In genomic region chr7:105425424-105426043, GRCm38 (mm10) we compare ENCODE assay signal across 9 mouse cellular contexts. TPM values are rescaled to one million over a fixed set of nuclear protein-coding genes. Genes with fewer than 3 reads are reported as not detected.
DNase-seq lines count a peak whose midpoint lies in the region; ATAC-seq and TF ChIP-seq lines count a peak whose summit lies in the region.
"Had no signal": no experiment of that assay in that cellular context is flagged by ENCODE, and none has a peak within 500 bp of the region (broad histone marks: within the 10 kb centered on the region; RNA-seq: fewer than 3 reads in every experiment).

Gene Cckbr (plus strand): TSS chr7:105425731.

- under 1% methylated on average over 31 of the region's 31 CpGs for WGBS in kidney, postnatal 0 days
- WGBS in kidney, adult 2 months: 2% methylated on average over 31 of the region's 31 CpGs
- WGBS in hindbrain, embryonic 14.5 days: 2% methylated on average over 31 of the region's 31 CpGs
- WGBS in midbrain, embryonic 14.5 days: 2% methylated on average over 31 of the region's 31 CpGs

- no peaks in the 10 kb centered on the region for H3K4me1 ChIP-seq in kidney, postnatal 0 days (replicated peaks; ENCODE audit: insufficient read depth, low read length)
- no peaks in the 10 kb centered on the region for H3K4me1 ChIP-seq in kidney, adult 2 months (ENCODE audit: control insufficient read depth, insufficient read depth, low read length)
- peaks cover 4% of the 10 kb centered on the region; the same call in 1 of the 2 replicates for H3K4me1 ChIP-seq in hindbrain, embryonic 14.5 days (replicated peaks; ENCODE audit: control insufficient read depth, insufficient read depth, low read length)
- H3K4me1 ChIP-seq in midbrain, embryonic 14.5 days (ENCODE audit: control insufficient read depth, insufficient read depth, low read length): 0 out of 2 replicates have a peak, but pooled peaks cover 2% of the 10 kb centered on the region
- H3K4me1 ChIP-seq: megakaryocyte, embryonic 14.5 days had no signal

- no peak within 1 kb of the TSS for H3K27ac ChIP-seq in kidney, postnatal 0 days
- no peak within 1 kb of the TSS for H3K27ac ChIP-seq in kidney, adult 2 months (ENCODE audit: insufficient read depth, low read depth, low read length)
- H3K27ac ChIP-seq in hindbrain, embryonic 14.5 days: no peak within 1 kb of the TSS
- H3K27ac ChIP-seq in midbrain, embryonic 14.5 days (replicated peaks; ENCODE audit: low read depth, low read length): 0 out of 2 replicates have a peak within 1 kb of the TSS, but pooled peaks have one; percentile 9

- no peak for TF ChIP-seq CTCF in kidney, postnatal 0 days (IDR thresholded peaks at IDR 0.05; ENCODE audit: low read depth)
- no peak for TF ChIP-seq CTCF in kidney, adult 2 months (conservative IDR thresholded peaks at IDR 0.05; ENCODE audit: insufficient read depth, insufficient read length, low read depth, low read length)

- no peaks in the 10 kb centered on the region for H3K9me3 ChIP-seq in kidney, postnatal 0 days (replicated peaks; ENCODE audit: low read length)
- no peaks in the 10 kb centered on the region for H3K9me3 ChIP-seq in hindbrain, embryonic 14.5 days (ENCODE audit: control insufficient read depth, low read length)
- H3K9me3 ChIP-seq in midbrain, embryonic 14.5 days (ENCODE audit: control insufficient read depth, low read length): no peaks in the 10 kb centered on the region

- intact Hi-C loops in gastrocnemius, postnatal 14 days (cut with DNase I; ENCODE audit: low total_unique reads): no loop called here

- H3K4me3 ChIP-seq in kidney, postnatal 0 days (replicated peaks; ENCODE audit: low read depth, low read length): peak within 1 kb of the TSS; percentile 26
- H3K4me3 ChIP-seq in kidney, adult 2 months (ENCODE audit: insufficient read depth, low read depth, low read length): no peak within 1 kb of the TSS
- peak within 1 kb of the TSS; percentile 62 for H3K4me3 ChIP-seq in hindbrain, embryonic 14.5 days (replicated peaks; ENCODE audit: low read length)
- peak within 1 kb of the TSS; percentile 51 for H3K4me3 ChIP-seq in midbrain, embryonic 14.5 days (replicated peaks; ENCODE audit: low read depth, low read length)
- H3K4me3 ChIP-seq: megakaryocyte, embryonic 14.5 days had no signal

- ATAC-seq in kidney, postnatal 0 days (replicated peaks; ENCODE audit: low FRiP score, low read depth): peak; percentile 83; the same call in 1 of the 2 replicates
- ATAC-seq in hindbrain, embryonic 14.5 days (ENCODE audit: low FRiP score): peak; percentile 82
- ATAC-seq in midbrain, embryonic 14.5 days (ENCODE audit: low FRiP score, low TSS enrichment): peak; percentile 75
- ATAC-seq in CD4-positive, CD25-positive, alpha-beta regulatory T cell, adult 4 months: no peak

- 0 out of 2 replicates have a peak within 1 kb of the TSS, but pooled peaks have one; percentile 35 for H3K9ac ChIP-seq in kidney, postnatal 0 days (ENCODE audit: low read depth, low read length)
- peak within 1 kb of the TSS; percentile 69 for H3K9ac ChIP-seq in hindbrain, embryonic 14.5 days
- H3K9ac ChIP-seq in midbrain, embryonic 14.5 days (replicated peaks; ENCODE audit: low read length): peak within 1 kb of the TSS; percentile 57

- no peak for TF ChIP-seq POLR2A in kidney, adult 2 months (IDR thresholded peaks at IDR 0.05; ENCODE audit: low read depth, low read length)

- H3K4me2 ChIP-seq in kidney, postnatal 0 days (ENCODE audit: low read length): peak within 1 kb of the TSS; percentile 66
- peak within 1 kb of the TSS; percentile 90 for H3K4me2 ChIP-seq in hindbrain, embryonic 14.5 days (replicated peaks)
- peak within 1 kb of the TSS; percentile 85 for H3K4me2 ChIP-seq in midbrain, embryonic 14.5 days (ENCODE audit: low read length)

- peak; percentile 23 for DNase-seq in kidney, postnatal 0 days (ENCODE audit: low spot score)
- no peak for DNase-seq in kidney, adult 2 months
- peak; percentile 58 for DNase-seq in embryo, embryonic 11 days
- DNase-seq in hindbrain, embryonic 14.5 days (ENCODE audit: low spot score): peak; percentile 50
- peak; percentile 69 for DNase-seq in midbrain, embryonic 14.5 days
- no peak for DNase-seq in gastrocnemius, postnatal 14 days
- DNase-seq in lung, postnatal 10 days: no peak

- H3K36me3 ChIP-seq in kidney, postnatal 0 days (ENCODE audit: insufficient read depth, low read length): no peaks in the 10 kb centered on the region
- H3K36me3 ChIP-seq in kidney, adult 2 months (ENCODE audit: control insufficient read depth, insufficient read depth, low read length): no peaks in the 10 kb centered on the region
- no peaks in the 10 kb centered on the region for H3K36me3 ChIP-seq in hindbrain, embryonic 14.5 days (replicated peaks; ENCODE audit: control insufficient read depth, insufficient read depth)
- no peaks in the 10 kb centered on the region for H3K36me3 ChIP-seq in midbrain, embryonic 14.5 days (ENCODE audit: control insufficient read depth, insufficient read depth, low read length)

- H3K27me3 ChIP-seq in kidney, postnatal 0 days (ENCODE audit: insufficient read depth, low read length): peaks cover 19% of the 10 kb centered on the region; the same call in 1 of the 2 replicates
- peaks cover 4% of the 10 kb centered on the region for H3K27me3 ChIP-seq in kidney, adult 2 months (replicated peaks; ENCODE audit: control insufficient read depth, insufficient read depth, low read length)
- H3K27me3 ChIP-seq in hindbrain, embryonic 14.5 days (ENCODE audit: control insufficient read depth, insufficient read depth, low read length): peaks cover 19% of the 10 kb centered on the region
- peaks cover 21% of the 10 kb centered on the region for H3K27me3 ChIP-seq in midbrain, embryonic 14.5 days (ENCODE audit: control insufficient read depth, insufficient read depth, low read length)

RNA-seq across cellular contexts. Expression of gene Cckbr, which starts in this region (rescaled TPM):
- polyA plus RNA-seq in kidney, postnatal 0 days (2015; fragmentation: Nextera tagmentation; extraction: Ambion mirVana): 0.59 and 0.62 TPM in 2 replicates
- polyA plus RNA-seq in kidney, adult 2 months (2012; rRNA removed): 0.14 and 0.22 TPM in 2 replicates
- 3.8 and 4.0 TPM in 2 replicates for polyA plus RNA-seq in hindbrain, embryonic 14.5 days (2014; fragmentation: Nextera tagmentation; extraction: Ambion mirVana)
- polyA plus RNA-seq in midbrain, embryonic 14.5 days (2014; fragmentation: Nextera tagmentation; extraction: Ambion mirVana): 1.7 and 3.0 TPM in 2 replicates
- not detected for polyA plus RNA-seq in CD4-positive, CD25-positive, alpha-beta regulatory T cell, adult 4 months (2017; shearing (Covaris generic))
- total RNA-seq in gastrocnemius, postnatal 14 days (2021): not detected

Comparison
In these comparisons a context has a peak if more than half of its experiments do, and no peak if none do; other contexts are left out.
1. Peak in DNase-seq, ATAC-seq, H3K4me3 ChIP-seq, H3K9ac ChIP-seq and H3K4me2 ChIP-seq in kidney, postnatal 0 days; RNA of the gene not detected or under 1 TPM.
2. DNase-seq: peak in embryo, embryonic 11 days (single experiment), hindbrain, embryonic 14.5 days (single experiment) and midbrain, embryonic 14.5 days (single experiment); none in kidney, adult 2 months (single experiment), gastrocnemius, postnatal 14 days (single experiment) and lung, postnatal 10 days (single experiment).
3. Peak in every context shown above with its lines, with median percentiles within 50 percentile points of each other: H3K4me2 ChIP-seq and H3K9ac ChIP-seq.